Mouse (Mus musculus): ENCODE data around the gene Acsl5.

Gene Acsl5

DNA sequence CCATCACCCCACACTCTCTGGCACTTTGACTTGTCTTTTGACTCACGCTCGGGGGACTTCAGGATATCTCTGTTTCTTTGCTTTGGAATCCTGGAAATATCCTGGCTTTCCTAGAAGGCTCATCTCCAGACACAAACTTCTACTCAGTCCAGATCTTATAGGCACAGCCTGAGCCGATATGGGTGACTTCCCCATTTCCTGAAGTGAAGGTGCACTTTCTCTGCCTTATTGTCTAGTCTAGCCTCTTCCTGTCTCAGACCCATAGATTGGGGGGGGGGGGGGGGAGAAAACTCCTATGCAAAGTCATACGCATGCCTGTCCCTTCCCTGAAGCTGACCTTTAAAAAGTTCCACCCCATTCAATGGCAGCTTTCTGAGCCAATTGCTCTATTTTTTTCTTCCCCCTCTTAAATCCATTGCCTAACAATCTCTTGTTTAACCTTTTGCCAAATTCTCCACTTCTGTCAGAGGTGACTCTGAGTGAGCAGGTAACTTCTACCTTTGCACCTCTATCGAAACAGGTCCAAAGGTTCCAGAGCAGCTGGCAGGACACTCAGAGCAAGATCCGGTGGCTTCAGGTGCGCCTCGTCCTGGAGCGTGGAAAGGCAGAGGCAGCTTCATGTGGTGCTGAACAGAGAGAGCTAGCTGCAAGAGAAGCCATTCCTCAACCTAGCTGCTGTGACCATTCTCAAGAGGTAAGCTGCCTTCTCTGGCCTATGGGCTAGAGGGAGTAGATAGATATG lies at the start of gene Acsl5:
TSS of gene Acsl5 (plus strand) at position 556 of the 742 bp plus-strand sequence.
- no peak for DNase-seq (ENCODE audit: extremely low read depth, low read depth, low spot score)

DNA sequence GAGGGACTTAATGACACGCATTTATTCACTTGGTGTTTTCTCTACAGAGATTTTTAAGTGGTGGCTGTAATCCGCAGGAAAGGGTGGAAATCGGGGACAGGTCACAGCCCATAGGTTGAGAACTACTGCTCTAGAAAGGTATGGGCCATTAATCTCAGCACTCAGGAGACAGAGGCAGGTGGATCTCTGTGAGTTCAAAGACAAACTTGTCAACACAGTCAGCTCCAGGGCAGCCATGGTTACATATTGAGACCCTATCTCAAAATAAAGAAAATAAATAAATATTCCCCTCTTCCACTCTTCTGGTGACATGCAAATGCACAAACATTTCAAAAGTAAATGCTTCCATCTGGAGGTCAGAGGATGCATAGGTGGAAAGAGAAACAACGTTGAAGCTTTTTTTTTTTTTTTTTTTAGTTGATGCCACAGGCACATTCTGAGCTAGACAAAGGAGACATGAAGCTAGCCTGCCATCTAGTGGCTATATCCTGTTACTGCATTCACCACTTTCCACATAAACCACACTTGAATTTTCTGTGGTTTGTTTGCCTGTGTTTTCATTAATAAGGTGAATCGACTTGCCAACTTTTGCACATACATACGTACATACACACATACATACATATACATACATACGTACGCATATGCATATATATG lies 45.1 kb upstream of the Acsl5 start:
- DNase-seq (ENCODE audit: extremely low read depth, low read depth, low spot score): no peak

DNA sequence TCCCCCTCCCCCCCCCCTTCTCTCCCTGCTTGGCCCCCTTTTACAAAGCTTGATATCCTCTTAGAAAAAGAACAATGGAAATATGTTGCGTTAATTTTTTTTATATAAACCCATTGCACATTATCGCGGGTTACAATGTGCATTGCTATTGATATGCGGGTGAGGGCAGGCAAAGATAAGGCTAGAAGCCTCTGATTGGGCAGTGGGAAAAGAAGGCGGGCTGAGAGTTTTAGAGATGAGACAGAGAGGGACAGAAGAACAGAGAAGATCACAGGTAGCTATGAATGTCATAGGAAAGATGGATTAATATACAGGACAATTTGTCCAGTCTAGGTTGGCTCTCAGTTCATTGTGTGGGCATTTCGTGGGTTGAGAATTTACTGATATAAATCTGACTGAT lies 44.5 kb upstream of the Acsl5 start:
- peak; percentile 49 for DNase-seq (ENCODE audit: extremely low read depth, low read depth, low spot score)

DNA sequence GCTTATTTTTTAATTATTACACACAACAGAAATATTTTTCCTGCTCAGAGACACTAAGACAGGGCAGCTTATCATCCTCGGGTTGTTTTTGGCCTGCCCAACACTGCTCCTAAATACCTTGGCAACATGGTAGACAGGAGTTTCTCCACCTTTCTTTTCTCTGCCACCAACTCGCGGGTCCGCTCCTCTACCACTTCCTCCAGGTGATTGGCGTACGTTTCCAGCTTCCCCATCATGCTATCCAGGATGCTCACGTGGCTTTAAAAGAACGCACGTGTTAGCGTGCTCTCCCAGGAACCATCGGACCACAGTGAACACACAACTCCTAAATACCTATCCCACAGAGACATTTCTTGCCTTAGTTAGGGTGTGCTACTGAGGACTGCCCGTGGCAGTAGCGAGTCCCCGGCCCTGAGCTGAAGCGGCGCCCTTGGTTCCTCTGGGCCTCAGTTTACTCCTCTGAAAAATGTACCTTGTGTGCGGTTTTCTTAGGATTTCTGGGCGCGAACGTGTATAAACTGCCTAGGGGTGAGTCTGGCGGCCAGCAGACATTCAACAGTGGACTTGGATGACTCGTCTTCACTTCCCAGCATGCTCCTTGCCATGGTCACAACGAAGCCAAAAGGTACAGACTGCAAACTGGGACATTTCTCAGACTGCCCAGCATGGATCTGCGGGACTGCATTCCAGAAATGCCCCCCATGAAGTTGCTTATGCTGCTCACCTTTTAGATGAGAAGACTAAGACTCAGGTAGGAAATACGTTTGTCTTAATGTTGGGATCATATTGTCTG lies 43.8 kb upstream of the Acsl5 start:
- DNase-seq (ENCODE audit: extremely low read depth, low read depth, low spot score): peak; percentile 67

DNA sequence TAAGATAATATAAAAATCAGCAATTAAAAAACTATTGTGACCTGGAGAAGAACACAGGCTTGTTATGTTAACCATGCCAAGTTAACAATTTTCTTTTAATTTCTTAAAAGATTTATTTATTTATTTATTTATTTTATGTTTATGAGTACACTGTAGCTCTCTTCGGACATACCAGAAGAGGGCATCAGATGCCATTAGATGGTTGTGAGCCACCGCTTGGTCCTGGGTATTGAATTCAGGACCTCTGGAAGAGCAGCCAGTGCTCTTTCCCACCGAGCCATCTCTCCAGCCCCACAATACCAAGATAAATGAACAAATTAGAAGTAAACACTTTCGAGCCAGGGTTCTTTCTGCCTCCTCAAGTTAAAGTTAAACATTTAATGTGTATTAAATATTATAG lies 43.1 kb upstream of the Acsl5 start:
- no peak for DNase-seq (ENCODE audit: extremely low read depth, low read depth, low spot score)

DNA sequence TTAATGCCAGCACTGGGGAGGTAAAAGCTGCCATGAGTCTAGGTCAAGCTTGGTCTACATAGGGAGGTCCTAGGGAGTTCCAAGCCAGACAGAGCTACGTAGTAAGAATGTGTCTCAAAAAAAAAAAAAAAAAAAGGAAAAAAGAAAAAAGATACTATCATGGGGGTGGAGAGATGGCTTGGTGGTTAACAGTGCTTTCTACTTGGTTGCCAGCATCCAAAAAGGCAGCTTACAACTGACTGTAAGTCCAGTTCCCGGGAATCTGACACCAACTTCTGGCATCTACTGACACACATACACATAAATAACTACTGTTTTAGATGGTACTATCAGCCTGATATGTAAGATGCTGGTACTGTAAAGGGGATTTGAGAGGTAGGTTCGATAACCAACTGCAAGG lies 42.7 kb upstream of the Acsl5 start:
- DNase-seq (ENCODE audit: extremely low read depth, low read depth, low spot score): no peak

DNA sequence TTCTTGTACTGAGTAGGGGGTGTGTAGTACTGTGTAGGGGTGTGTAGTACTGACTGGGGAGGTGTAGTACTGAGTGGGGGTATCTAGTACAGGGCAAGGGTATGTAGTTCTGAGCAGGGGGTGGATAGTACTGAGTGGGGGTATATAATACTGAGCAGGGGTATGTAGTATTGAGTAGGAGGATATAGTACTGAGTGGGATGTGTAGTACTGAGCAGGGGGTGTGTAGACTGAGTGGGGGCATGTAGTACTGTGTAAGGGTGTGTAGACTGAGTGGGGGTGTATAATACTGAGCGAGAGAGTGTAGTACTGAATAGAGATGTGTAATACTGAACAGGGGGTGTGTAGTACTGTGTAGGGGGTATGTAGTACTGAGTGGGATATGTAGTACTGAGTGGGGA lies 40.0 kb upstream of the Acsl5 start:
- no peak for DNase-seq (ENCODE audit: extremely low read depth, low read depth, low spot score)

DNA sequence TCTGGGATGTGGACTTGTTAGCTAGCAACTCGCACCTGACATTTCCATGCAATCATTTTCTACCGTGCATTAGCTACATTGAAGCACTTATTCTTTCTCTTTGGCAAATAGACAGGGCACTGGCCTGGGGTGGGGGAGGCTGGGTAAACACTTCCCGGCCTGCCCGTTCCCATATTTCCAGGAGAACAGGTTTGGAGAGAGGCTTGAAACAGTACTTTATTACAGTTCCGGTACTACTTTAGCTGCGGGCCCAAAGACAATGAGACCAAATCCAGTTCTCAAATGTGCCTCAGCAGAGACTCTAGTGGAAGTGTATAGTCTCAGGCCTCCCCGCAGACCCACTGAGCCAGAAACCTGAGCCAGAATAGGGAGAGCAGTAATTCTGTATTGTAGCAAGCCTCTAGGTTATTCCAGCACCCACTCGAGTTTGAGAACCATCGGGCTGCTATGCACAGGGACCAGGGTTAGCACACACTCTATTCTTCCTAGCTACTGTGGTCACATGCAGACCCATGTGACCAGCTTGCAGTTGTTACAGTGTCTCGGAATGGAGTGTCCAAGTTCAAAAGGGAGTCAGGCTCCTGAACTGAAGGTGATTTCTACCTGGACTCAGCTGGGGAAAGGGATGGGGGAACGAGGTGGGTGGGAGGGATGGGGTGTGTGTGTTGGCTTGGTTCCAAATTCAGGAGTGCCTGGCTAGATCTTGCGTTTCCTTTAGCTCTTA lies 38.0 kb upstream of the Acsl5 start:
- peak; percentile 69 for DNase-seq (ENCODE audit: extremely low read depth, low read depth, low spot score)

DNA sequence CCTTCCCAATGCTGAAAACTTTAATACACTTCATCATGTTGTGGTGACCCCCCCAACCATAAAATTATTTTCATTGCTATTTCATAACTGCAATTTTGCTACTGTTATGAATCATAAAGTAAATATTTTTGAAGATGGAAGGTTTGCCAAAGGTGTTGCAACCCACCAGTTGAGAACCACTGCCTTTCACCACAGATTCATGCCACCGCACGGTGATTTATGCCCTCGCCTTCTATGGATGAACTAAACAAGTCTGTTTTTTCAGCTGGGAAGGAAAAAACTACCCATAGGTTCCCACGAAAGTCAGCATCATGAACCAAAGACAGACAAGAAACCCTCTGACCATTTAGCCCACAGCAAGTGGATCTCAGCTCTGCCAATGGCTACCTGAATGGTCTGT lies 34.9 kb upstream of the Acsl5 start:
- peak; percentile 85 for DNase-seq (ENCODE audit: extremely low read depth, low read depth, low spot score)

DNA sequence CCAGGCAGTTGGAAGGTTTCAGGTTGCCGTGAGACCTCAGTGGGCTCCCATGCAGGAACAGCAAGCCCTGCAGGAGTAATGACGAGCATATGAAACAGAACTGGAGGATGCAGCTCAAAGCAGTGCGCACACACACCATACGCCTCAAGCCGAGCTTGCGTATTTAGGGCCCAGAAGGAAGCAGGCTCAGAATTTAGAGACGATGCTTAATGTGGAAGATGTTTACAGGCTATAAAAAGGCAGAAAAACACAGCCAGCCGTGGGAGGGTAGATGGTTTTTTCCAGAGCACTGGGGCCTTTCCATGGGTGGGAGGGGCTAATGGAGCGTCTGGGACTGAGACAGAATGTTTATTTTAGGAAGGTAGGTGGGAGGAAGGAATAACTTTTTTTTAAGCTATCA lies 34.4 kb upstream of the Acsl5 start:
- no peak for DNase-seq (ENCODE audit: extremely low read depth, low read depth, low spot score)

DNA sequence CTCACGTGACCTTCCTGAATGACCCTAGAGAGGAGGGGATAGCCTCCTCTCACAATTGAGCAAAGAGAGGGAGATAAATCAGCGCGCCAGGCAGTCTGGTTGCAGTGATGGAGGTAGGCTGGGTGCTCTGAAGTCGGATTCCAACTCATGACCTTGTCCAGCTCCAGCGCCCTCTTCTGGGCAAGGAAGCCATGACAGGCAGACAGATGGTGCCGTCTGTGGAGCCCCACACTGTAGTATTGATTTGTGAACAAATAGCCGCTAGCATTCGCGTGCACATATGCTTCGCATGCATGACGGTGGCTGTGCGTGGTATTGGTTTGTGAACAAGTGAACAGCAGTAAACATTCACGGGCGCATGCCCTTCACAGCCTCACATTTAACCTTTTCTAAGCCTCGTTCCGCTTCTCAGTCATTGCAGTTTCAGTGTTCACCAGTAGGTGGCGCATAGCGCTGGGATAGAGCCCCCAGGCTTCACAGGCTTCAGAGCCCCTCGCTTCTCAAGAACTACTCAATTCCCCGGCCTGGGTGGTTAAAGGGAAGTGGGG lies 33.5 kb upstream of the Acsl5 start:
- no peak for DNase-seq (ENCODE audit: extremely low read depth, low read depth, low spot score)

DNA sequence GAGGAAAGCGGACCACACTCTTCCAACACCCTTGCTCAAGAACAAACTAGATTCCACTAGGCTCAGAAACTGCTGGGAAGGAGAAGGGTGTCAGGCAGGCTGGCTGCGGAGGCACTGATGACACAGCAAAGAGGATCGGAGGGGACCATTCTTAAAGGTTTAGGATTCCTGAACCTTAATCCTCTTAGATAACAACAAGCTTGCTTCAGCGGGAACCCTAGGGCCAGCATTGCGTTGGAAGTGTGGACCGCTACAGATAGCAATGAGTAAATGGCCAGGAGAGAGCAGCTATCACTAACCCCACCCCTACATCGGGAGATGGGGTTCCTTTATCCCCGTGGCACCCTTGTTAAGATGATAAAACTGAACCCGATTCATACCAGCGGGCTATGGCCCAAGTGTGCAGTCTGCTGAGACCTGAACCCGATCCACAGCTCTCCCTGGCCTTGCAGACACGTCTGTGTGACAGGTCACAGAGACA lies 33.0 kb upstream of the Acsl5 start:
- no peak for DNase-seq (ENCODE audit: extremely low read depth, low read depth, low spot score)

DNA sequence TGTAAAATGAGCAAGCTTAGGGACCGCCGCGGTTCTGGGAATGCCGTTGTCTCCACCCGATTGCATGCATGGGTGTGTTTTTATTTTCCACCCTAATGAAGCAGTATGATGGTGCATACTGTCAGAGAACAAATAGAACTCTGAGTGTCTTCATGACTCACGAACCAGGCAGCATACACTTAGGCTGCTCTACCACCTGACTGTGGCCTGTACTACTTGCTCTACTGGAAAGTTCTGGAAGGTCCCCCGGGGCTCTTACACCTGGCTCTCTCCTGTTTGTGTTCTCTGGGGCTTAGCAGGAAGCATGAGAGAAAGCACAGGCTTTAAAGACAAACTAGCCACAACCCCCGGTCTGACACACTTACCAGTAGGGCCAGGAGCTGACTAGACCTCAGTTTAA lies 32.4 kb upstream of the Acsl5 start:
- peak; percentile 94 for DNase-seq (ENCODE audit: extremely low read depth, low read depth, low spot score)

DNA sequence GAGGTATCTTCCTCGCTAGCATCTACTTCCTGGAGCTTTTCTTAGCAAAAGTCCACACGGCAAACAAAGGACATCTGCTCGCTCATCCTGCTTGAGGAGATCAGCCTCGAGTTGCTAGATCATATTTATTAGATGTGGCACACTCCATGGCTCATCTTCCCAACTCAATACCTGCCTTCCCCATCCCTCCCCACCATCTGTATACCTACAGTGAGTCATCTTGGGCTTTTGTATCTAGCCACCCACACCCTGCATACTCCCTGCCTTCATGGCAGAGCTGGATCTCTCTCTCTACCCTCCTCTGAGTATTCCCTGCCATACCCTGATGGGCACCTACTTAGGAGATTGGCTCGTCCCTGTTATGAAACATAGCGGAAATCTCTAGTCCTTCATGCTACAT lies 30.5 kb upstream of the Acsl5 start:
- DNase-seq (ENCODE audit: extremely low read depth, low read depth, low spot score): no peak

DNA sequence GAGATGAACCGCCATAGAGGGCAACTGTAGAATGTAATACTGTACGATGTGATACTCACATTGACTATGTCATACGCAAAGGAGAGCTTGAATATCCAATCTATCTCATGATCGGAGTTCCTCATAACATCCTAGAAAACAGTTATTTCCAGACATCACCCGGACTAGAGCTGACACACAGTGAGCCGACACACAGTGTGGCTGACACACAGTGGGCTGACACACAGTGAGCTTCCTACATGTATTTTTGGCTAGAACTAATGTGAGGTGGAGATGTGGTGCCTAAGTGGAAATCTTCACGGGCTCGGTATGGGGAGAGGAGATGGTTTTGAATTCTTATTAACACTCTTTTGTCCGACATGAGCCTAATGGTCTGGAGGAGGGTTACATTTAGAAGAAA lies 29.5 kb upstream of the Acsl5 start:
- no peak for DNase-seq (ENCODE audit: extremely low read depth, low read depth, low spot score)

DNA sequence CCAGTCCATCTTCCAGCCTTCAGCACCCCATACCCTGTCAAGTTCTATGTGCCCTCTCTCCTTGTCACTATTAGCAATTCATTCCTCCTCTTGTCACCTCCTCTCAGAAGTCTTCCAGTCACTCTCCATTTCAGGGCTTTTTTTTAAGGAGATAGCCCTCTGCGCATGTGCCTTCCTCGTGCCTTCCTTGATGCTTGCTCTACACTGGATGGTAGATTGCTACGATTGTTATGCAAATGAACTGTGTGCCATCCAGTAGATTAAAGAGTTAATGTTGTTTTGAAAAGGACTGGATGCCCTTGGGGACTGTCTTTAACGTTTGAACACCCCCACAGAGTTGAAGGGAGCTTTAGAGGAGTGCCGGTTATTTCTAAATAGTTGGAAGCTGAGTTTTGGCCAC lies 25.1 kb upstream of the Acsl5 start:
- DNase-seq (ENCODE audit: extremely low read depth, low read depth, low spot score): no peak

DNA sequence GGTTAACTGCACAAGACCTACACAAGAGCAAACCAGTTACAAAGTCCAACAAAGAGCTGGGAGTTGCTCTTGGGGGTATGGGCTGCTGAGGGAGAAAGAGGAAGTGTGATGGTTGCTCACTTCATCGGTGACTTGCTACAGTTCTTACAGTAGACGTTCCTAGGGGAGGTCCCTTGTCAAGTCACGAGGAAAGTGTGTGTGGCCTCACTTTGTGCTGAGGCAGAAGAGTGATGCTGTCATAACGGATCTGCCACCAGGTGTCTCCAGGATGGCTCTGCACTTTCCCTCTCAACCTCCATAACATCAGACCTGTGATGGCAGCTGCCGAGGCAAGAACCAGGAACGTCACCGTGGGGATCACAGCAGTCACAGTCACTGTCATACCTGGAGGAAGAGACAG lies 24.6 kb upstream of the Acsl5 start:
- no peak for DNase-seq (ENCODE audit: extremely low read depth, low read depth, low spot score)

DNA sequence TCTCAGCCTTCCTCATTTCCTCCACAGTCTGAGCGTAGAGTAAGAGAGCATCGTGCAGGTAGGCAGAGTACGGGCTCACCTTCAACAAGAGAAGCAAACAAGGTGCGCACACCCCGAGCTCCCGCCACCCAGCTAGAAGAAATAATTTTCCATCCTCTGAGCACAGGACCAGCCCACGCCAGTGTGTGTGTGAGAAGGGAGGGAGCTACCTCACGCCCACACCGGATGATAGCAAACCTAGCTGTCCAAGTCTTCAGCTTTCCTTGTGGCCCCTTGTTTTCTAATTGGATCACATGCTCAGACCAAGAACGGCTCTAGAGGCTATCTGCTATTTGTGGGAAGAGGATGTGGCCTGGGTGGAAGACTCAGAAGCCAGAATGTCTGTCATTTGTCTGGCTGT lies 20.7 kb upstream of the Acsl5 start:
- DNase-seq (ENCODE audit: extremely low read depth, low read depth, low spot score): no peak

DNA sequence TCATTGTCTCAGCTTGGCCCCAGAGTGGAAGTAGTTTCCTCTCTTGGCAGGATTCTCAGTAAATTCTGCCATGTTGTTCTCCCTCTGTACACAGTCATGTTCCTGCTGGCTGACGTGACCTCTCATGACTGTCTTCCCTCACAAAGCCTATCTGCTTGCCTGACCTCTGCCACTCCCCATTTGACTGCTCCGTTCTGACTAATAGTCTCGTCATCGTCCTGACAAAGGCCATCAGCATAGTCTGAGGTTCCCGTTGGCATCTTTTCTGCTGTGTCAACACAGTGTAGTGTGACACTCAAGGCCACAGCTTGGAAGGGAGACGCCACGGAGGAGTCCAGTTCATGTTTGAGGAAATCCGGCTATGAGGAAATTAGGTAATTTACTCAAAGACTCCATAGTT lies 19.6 kb upstream of the Acsl5 start:
- no peak for DNase-seq (ENCODE audit: extremely low read depth, low read depth, low spot score)

DNA sequence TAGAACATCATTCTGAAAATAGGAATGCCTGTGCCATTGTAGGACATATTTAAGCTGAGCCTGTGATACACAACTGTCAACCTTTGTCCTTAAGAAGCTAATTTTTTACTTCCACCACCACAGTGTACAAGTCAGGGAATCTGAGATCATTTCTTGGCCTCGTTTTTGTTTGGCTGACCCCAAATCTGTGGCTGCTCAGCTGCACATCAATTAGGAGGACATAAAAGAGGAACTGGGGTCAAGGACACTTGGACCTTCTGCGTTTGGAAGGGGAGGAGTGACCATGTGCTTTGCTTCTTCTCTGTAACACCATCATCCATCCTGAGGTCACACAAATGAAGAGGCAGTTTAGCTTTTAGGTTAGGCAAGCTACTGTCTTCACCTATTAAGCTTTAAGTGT lies 15.7 kb upstream of the Acsl5 start:
- no peak for DNase-seq (ENCODE audit: extremely low read depth, low read depth, low spot score)

DNA sequence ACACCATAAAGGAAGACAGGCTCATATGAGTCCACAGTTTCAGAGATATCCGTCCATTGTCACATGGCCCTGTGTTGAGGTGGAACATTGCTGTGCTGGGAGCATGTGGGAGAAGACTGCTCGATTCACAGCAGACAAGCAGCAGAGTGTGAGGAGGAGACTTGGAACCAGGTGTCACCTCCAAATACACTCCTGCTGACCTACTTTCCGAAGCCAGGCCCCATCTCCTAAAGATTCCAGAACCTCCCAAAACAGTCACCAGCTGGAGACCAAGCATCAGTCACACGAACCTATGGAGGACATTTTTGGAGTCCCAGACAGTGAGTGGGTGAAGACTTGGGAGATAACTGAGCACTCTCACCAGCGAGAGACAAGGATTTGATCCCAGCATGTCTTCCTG lies 15.2 kb upstream of the Acsl5 start:
- DNase-seq (ENCODE audit: extremely low read depth, low read depth, low spot score): no peak
